Mouse (Mus musculus) frontal cortex, postnatal 10 days (tissue): ENCODE measurements around the gene Hdgfl2.
"Not testable (repeated sequence)": the region's sequence is repeated elsewhere in the genome, so short reads cannot be mapped to it uniquely, and the experiment has no call there.

Source experiments
- DNase-seq, 2 experiments: peaks; one replicate each; pipeline ENCODE4 v3.0.0; 2022; ENCODE audit warnings: low spot score in 2 of 2, mixed read lengths in 1 of 2

Gene Hdgfl2

DNA sequence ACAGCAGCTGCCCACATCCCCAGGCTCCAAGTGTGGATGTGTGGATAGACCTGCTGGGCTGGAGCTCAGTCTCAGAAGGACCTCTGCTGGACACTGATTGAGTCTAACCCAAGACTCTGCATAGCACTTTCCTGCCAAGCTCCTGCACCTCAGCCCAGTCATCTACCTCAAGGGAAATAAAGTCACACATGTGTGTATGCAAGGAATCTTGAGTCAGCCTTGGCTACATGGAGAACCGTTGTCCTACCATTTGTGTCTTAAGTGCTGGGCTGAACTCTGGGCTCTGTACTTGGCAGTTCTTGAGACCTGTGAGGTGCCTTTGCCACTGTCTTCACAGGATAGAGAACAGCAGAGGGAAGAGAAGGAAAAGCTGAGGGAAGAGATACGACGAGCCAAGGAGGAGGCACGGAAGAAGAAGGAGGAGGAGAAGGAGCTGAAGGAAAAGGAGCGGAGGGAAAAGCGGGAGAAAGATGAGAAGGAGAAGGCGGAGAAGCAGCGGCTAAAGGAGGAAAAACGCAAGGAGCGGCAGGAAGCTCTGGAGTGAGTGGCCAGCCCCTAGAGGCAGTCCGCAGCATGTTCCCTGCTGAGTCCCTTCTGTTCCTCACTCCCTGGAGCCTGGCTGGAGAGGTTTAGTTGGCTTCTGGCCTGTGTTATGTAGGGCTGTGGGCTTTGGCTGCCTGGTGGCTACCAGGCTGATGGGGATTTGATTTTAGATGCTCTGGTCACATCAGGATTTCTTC lies 21.9 kb upstream of the Hdgfl2 start:
- DNase-seq: no peak

- no peak for DNase-seq
Observed at GRCm38 (mm10) chr17:56062081-56062480, 17.4 kb upstream of the Hdgfl2 start.

DNA sequence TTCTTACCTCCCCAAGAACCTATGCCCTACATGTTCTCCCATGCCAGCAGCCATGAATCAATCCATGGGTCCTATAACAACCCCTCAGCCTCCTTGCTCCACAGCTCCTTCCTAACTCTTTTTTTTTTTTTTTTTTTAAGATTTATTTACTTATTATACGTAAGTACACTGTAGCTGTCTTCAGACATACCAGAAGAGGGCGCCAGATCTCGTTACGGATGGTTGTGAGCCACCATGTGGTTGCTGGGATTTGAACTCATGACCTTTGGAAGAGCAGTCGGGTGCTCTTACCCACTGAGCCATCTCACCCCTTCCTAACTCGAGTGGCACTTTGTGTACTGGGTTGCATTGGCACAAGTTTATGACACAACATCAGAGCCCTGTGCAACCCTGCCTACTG lies 13.7 kb upstream of the Hdgfl2 start:
- DNase-seq: not testable (repeated sequence)

- DNase-seq: no peak
Observed at GRCm38 (mm10) chr17:56066451-56066850, 13.0 kb upstream of the Hdgfl2 start.

DNA sequence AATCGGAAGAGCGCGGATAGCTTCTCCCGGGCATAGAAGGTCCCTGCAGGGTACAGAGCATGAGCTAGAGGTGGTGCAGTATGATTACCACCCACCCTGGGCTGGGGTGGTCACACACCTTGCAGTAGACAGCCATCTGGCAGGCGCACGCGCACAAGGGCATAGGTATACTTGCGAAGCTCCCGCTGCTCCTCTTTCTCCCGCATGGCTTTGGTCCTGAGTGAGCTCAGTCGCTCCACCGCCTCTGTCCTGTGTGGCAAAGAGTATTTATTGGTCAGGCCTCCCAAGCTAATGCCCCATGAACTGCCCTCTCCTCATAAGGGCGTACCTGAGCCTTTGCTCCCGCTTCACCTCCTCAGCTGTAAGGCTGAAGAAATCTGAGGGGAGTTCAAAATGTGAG lies 10.4 kb upstream of the Hdgfl2 start:
- DNase-seq: no peak

GRCm38 (mm10) chr17:56071126-56071525 lies 8.3 kb upstream of the Hdgfl2 start:
- DNase-seq: no peak

DNA sequence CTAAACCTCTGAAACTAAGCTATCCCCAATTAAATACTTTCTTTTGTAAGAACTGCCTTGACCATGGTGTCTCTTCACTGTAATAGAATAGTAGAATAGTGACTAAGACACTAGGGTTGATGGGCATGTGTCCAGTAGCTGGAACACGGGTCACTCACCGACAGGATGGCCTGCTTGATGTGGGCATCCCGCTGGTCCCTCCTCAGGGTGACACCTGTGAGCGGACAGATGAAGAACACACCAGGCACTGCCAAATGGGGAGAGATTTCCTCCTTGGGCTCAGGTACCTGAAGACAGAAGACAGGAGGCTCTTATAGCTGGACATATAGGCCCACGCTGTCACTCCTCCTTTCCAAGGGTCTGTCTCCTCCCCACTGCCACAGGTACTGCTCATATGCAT lies 7.2 kb upstream of the Hdgfl2 start:
- no peak for DNase-seq

DNA sequence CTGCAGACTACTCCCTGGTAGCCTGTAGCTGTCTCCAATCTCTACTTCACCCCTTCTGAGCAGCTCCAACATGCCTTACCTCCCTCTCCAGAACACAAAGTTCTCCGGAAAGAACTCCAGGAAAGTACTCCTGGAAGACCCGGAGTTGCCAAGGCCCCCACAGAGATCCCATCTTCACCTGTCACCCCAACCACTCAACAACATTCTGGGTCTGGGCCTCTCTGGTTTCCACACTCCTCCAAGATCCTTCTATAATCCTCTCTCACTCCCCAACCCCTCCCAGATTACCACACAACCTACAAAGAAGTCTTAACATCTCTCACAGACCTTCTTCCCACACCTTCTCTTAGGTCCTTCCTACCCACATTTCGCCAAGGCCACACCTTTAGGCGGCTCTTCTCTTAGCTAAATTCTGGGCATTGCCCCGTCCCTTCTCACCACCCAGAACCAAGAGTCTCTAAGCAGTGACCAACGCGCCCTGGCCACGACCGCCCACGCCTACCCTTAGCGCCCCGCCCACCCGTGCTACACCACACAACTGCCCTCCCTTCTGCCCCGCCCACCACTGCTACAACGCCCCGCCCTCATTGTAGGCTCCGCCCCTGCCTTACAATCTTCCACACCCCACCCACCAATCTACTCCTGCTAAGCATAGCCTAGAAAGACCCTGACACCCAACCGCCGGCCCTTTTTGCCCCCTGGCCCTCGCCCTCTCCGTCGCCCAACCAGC lies 5.2 kb upstream of the Hdgfl2 start:
- DNase-seq: peak; percentile 61 to 69

GRCm38 (mm10) chr17:56074827-56075208 lies 4.6 kb upstream of the Hdgfl2 start, which contains the start of gene Ubxn6:
Ubxn6 (minus strand) TSS chr17:56075028.
- DNase-seq: peak; percentile 96 to 97

GRCm38 (mm10) chr17:56077523-56077922 lies 1.9 kb upstream of the Hdgfl2 start:
- DNase-seq: no peak

DNA sequence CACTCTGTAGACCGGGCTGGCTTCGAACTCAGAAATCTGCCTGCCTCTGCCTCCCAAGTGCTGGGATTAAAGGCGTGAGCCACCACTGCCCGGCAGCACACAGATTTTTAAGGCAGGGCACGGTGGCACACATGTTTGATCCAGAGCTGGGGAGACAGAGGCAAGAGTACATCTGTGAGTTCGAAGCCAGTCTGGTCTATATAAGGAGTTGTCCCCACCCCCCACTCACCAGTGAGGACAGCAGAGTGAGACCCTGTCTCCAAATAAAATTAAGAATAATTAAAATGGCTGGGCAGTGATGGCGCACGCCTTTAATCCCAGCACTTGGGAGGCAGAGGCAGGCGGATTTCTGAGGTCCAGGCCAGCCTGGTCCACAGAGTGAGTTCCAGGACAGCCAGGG lies 1.1 kb upstream of the Hdgfl2 start:
- peak in 1 of 2 experiments; percentile 50 for DNase-seq

DNA sequence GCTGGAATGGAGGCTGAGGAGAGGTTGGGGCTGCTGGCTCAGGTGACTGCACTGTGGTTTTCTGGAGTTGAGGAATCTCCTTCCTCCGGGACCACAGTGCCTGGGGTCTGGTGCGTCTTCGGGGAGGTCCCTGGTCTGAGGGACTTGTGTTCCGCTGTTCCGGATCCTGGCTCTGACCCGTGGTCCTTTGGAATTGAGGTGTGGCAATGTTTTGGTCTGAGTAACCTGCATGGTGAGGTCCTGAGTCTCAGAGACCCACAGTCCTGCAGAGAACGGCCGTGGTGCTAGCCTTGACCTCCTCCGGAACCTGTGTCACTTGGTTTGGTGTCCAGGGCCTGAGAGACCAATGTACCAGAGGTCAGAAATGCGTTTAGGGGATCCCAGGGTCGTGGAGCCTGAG lies 487 bp downstream of the Hdgfl2 start:
- no peak for DNase-seq

DNA sequence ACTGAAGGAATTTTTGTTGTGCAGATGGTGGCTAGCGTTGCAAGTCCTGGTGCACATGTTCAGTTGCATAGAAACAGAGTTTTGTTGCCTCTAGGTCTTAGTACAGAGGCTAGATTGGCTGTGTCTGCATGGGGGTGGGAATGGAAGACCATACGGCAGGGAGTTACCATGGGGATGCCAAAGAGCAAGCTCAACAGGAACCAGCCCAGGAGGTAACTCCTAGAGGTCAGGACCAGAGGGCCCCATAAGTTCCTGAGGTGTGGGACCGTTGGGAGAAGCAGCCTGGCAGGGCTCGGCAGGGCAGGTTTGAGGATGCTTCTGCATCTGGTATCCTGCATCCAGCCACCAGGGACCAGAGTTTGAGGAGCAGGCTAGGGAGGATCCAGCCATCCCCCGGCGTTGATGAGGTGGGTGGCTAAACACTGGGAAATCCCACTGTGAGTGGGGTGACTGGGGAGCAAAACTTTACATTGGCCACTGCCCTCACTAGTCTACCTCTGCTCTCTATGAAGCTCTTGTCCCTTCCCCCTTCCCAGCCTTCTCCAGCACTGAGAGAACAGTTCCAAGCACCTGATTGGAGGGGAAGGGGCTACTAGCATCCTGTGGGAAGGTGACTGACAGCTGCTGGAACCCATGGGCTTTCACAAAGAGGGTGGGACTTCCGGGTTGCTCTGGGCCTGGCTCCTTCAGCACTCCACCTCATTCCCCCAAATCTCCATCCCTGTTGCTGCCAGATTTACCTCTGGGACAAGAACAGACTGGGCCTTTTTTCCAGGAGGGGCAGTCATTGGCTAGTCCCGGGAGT lies 1.5 kb downstream of the Hdgfl2 start:
- DNase-seq: peak; percentile 64 to 68

GRCm38 (mm10) chr17:56092312-56092711 lies 12.9 kb downstream of the Hdgfl2 start:
- no peak for DNase-seq

DNA sequence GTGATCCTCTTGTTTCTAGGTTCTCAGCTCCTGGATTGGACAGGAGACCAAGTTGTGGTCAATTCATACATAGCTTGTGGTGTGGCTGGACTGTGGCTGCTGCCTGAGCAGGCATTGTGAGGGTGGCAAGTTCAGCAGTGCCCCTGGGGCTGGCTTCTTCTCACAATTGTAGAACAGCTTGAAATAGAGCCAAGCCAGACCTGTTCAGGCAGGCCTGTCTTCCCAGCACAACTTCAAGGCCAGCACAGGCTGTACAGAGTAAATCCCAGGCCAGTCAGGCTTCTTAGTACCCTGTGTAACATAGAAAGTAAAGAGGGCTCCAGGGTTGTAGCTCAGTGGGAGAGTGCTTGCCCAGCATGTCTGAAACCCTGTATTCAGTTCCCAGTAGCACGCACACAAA lies 13.4 kb downstream of the Hdgfl2 start:
- no peak for DNase-seq

GRCm38 (mm10) chr17:56096883-56097282 lies 17.4 kb downstream of the Hdgfl2 start:
- no peak for DNase-seq

DNA sequence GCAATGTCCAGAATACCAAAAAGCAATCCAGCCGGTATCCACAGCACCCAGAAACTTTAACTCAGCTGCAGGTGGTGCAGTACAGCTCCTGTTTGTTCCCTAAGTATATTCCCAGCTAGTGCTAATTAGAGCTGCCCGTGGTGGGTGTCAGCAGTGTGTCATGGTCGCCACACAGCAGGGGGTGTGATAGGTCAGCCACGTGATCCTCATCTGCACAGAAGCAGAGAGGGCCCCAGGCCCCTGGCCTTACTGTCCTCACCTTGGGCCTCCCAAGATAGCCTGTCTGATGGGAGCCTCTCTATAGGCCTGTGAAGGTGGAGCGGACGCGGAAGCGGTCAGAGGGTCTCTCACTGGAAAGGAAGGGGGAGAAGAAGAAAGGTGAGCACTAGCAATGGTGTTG lies 18.7 kb downstream of the Hdgfl2 start:
- DNase-seq: no peak

DNA sequence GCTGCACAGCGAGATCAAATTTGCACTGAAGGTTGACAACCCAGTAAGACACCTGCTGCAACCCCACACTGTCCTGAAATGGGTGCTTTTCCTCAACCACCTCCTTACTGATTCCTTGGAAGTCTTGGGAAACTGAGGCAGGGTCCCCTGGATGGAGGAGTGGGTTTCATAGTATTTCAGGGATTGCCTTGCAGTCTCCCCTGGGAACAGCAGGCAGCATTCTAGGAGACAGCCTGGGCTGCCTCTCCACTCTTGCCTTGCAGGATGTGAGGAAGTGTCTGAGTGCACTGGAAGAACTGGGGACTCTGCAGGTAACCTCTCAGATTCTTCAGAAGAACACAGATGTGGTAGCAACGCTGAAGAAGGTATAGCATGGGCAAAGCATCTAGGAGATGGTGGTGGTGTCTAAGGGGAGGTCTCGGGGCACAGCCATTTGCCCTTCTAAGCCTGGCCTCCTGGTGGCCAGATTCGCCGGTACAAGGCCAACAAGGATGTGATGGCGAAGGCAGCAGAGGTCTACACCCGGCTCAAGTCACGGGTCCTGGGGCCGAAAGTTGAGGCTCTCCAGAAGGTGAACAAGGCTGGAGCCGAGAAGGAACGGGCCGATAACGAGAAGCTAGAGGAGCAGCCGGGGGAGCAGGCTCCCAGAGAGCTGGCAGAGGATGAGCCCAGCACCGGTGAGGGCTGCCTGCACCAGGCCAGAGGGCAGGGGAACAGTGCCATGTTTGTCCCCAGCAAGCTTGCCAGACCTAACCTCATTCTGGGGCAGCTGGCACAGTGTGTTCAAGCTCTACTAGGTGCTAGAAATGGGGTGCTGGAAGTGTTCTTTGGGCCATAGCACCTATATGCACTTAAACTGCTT lies 19.5 kb downstream of the Hdgfl2 start:
- DNase-seq: no peak

DNA sequence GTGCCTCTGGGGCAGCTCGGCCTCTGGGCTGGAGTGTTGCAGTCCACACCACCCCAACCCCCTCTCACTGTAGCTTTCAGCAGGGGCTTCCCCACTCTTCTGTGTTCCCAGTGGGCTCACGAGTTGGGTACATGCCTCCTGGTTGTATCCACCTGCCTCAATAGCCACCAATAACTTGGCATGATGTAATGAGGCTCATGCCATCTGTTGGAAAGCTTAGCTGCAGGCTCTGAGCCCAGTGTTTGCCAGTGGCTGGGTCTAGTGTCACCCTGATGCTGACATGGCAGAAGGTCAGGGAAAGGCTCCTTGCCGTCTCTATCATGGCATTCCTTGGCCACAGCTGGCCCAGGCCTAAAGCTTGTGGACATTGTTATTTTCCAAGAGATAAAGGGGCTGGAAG lies 21.4 kb downstream of the Hdgfl2 start:
- no peak for DNase-seq

GRCm38 (mm10) chr17:56102158-56102557 lies 22.7 kb downstream of the Hdgfl2 start:
- DNase-seq: no peak

GRCm38 (mm10) chr17:56102927-56103326 lies 23.5 kb downstream of the Hdgfl2 start:
- no peak for DNase-seq
